8 mouse cellular contexts compared by ENCODE assay signal in the genomic region with DNA sequence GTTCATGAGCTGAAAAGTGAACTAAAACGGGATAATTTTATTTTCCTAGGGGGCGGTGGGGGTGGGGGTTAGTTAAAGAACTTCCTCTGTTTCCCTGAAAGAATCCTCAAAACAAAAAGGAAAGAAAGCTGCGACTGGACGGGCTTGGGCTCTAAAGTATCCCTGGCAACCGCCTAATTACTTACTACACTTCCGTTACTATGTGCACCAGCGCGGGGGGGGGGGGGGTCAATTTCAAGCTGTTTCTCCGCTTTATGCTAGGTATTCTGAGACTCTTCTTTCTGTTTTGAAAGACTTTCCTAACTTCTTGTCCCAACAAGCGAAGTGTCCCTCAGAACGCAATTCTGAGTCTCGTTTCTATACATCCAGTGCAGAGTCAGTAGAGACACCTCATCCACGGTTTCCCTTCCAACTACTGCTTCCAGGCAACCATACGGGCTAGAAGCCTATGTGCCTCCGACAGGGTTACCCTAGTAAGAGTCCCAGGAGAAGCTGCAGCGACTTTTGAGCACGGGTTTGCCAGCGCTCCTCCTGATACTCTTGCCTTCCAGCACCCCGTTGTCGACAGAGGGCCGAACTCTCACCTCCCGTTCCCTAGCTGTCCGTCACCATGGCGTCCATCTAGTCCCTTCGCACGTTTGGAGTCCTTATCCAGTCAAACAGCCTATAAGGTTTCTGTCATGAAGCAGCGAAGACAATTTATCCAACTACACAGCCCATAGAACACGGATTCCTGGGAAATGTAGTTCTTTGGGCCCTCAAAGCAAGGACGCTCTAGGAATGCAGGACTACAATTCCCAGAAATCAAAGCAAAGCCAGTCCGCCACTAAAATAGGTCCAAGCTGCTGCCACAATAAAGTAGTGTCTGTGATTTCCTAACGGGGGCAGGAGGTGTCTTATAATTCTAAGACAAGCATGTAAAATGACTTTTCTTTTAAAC. TPM values are rescaled to one million over a fixed set of nuclear protein-coding genes. Genes with fewer than 3 reads are reported as not detected.
DNase-seq lines count a peak whose midpoint lies in the region; ATAC-seq and TF ChIP-seq lines count a peak whose summit lies in the region.

No protein-coding gene starts in this region.

- no peaks in the 10 kb centered on the region for H3K36me3 ChIP-seq in erythroblast, embryonic 14.5 days (ENCODE audit: control insufficient read depth)
- no peaks in the 10 kb centered on the region for H3K36me3 ChIP-seq in heart, embryonic 11.5 days (ENCODE audit: control insufficient read depth, insufficient read depth, low read length)
- no peaks in the 10 kb centered on the region for H3K36me3 ChIP-seq in kidney, embryonic 16.5 days (ENCODE audit: insufficient read depth, low read length)
- H3K36me3 ChIP-seq in liver, adult 2 months (ENCODE audit: control insufficient read depth, insufficient read depth, low read length): no peaks in the 10 kb centered on the region
- no peaks in the 10 kb centered on the region for H3K36me3 ChIP-seq in myocyte (ENCODE audit: control insufficient read depth, insufficient read depth)
- no peaks in the 10 kb centered on the region for H3K36me3 ChIP-seq in stomach, embryonic 14.5 days (ENCODE audit: control insufficient read depth, insufficient read depth, low read length)

- H3K4me2 ChIP-seq in heart, embryonic 11.5 days: peak overlapping the region; percentile 67
- peak overlapping the region; percentile 69 for H3K4me2 ChIP-seq in kidney, embryonic 16.5 days (replicated peaks; ENCODE audit: low read depth, low read length)
- H3K4me2 ChIP-seq in myocyte (ENCODE audit: low read depth): peak overlapping the region; percentile 64
- peak overlapping the region; percentile 57 for H3K4me2 ChIP-seq in stomach, embryonic 14.5 days (replicated peaks; ENCODE audit: low read depth, low read length)

- TF ChIP-seq CTCF in liver, adult 2 months (IDR thresholded peaks at IDR 0.05; ENCODE audit: low read depth, low read length): no peak

- peak overlapping the region; percentile 18 for H3ac ChIP-seq in myocyte (ENCODE audit: control insufficient read depth, insufficient read length)

- H3K27me3 ChIP-seq in erythroblast, embryonic 14.5 days (ENCODE audit: control insufficient read depth): no peaks in the 10 kb centered on the region
- H3K27me3 ChIP-seq in heart, embryonic 11.5 days (ENCODE audit: control insufficient read depth, insufficient read depth, low read length): no peaks in the 10 kb centered on the region
- H3K27me3 ChIP-seq in kidney, embryonic 16.5 days (ENCODE audit: insufficient read depth, low read length): no peaks in the 10 kb centered on the region
- 0 out of 2 replicates have a peak, but pooled peaks cover 2% of the 10 kb centered on the region for H3K27me3 ChIP-seq in liver, adult 2 months (ENCODE audit: control insufficient read depth, insufficient read depth, low read length)
- H3K27me3 ChIP-seq in myocyte (ENCODE audit: control insufficient read depth, insufficient read depth, insufficient read length): no peaks in the 10 kb centered on the region
- H3K27me3 ChIP-seq in stomach, embryonic 14.5 days (ENCODE audit: control insufficient read depth, insufficient read depth, low read length): no peaks in the 10 kb centered on the region

- no peaks in the 10 kb centered on the region for H3K79me2 ChIP-seq in liver, adult 2 months (ENCODE audit: control insufficient read depth, insufficient read depth, low read length)
- no peaks in the 10 kb centered on the region for H3K79me2 ChIP-seq in myocyte (ENCODE audit: control insufficient read depth, insufficient read depth)

- peak overlapping the region; percentile 75 for H3K4me3 ChIP-seq in erythroblast, embryonic 14.5 days (replicated peaks)
- peak overlapping the region; percentile 74 for H3K4me3 ChIP-seq in heart, embryonic 11.5 days (ENCODE audit: low read depth, low read length)
- H3K4me3 ChIP-seq in kidney, embryonic 16.5 days (ENCODE audit: low read length): peak overlapping the region; percentile 89
- H3K4me3 ChIP-seq in liver, adult 2 months (ENCODE audit: insufficient read depth, low read depth, low read length): peak overlapping the region; percentile 88
- peak overlapping the region; percentile 39 for H3K4me3 ChIP-seq in myocyte
- peak overlapping the region; percentile 62 for H3K4me3 ChIP-seq in stomach, embryonic 14.5 days (ENCODE audit: low read depth, low read length)

- H3K4me1 ChIP-seq in erythroblast, embryonic 14.5 days (ENCODE audit: control insufficient read depth): peaks cover 9% of the 10 kb centered on the region
- H3K4me1 ChIP-seq in heart, embryonic 11.5 days (ENCODE audit: control insufficient read depth, insufficient read depth, low read length): no peaks in the 10 kb centered on the region
- no peaks in the 10 kb centered on the region for H3K4me1 ChIP-seq in kidney, embryonic 16.5 days (ENCODE audit: insufficient read depth, low read length)
- H3K4me1 ChIP-seq in liver, adult 2 months (ENCODE audit: control insufficient read depth, insufficient read depth, low read length): no peaks in the 10 kb centered on the region
- H3K4me1 ChIP-seq in stomach, embryonic 14.5 days (ENCODE audit: control insufficient read depth, insufficient read depth, low read length): no peaks in the 10 kb centered on the region; the same call in 1 of the 2 replicates

- peak overlapping the region; percentile 58; the same call in 1 of the 2 replicates for H3K27ac ChIP-seq in heart, embryonic 11.5 days (ENCODE audit: low read depth, low read length)
- peak overlapping the region; percentile 94 for H3K27ac ChIP-seq in kidney, embryonic 16.5 days (ENCODE audit: low read length)
- H3K27ac ChIP-seq in liver, adult 2 months (replicated peaks; ENCODE audit: insufficient read depth, low read depth, low read length): peak overlapping the region; percentile 35
- H3K27ac ChIP-seq in stomach, embryonic 14.5 days (ENCODE audit: low read length): peak overlapping the region; percentile 82

- 3% methylated on average over 31 of the region's 31 CpGs for WGBS in heart, embryonic 11.5 days (ENCODE audit: insufficient replicate concordance)
- WGBS in kidney, embryonic 16.5 days: under 1% methylated on average over 29 of the region's 31 CpGs
- WGBS in liver, adult 2 months: 2% methylated on average over 31 of the region's 31 CpGs
- WGBS in stomach, embryonic 14.5 days: 1% methylated on average over 31 of the region's 31 CpGs

- no peaks in the 10 kb centered on the region for H3K9me3 ChIP-seq in erythroblast, embryonic 14.5 days (ENCODE audit: control insufficient read depth, low read length)
- H3K9me3 ChIP-seq in heart, embryonic 11.5 days (replicated peaks; ENCODE audit: control insufficient read depth, low read length): no peaks in the 10 kb centered on the region
- H3K9me3 ChIP-seq in kidney, embryonic 16.5 days (ENCODE audit: low read length): no peaks in the 10 kb centered on the region
- H3K9me3 ChIP-seq in stomach, embryonic 14.5 days (ENCODE audit: control insufficient read depth, low read depth, low read length): no peaks in the 10 kb centered on the region

- H3K9ac ChIP-seq in heart, embryonic 11.5 days (ENCODE audit: low read depth, low read length): peak overlapping the region; percentile 81
- peak overlapping the region; percentile 83 for H3K9ac ChIP-seq in kidney, embryonic 16.5 days (replicated peaks; ENCODE audit: low read length)
- peak overlapping the region; percentile 80 for H3K9ac ChIP-seq in liver, adult 2 months (ENCODE audit: low read depth, low read length)
- peak overlapping the region; percentile 63 for H3K9ac ChIP-seq in stomach, embryonic 14.5 days (replicated peaks; ENCODE audit: low read depth, low read length)

- TF ChIP-seq POLR2A in liver, adult 2 months (IDR thresholded peaks at IDR 0.05; ENCODE audit: extremely low read depth, insufficient read depth, low read length): no peak
- peak; percentile 76 for TF ChIP-seq POLR2A in myocyte (IDR thresholded peaks at IDR 0.05; ENCODE audit: insufficient read length, low read depth)

- peak; percentile 99 for DNase-seq in brain, adult 2 months (ENCODE audit: low read depth, low spot score)
- DNase-seq in liver, adult 2 months (ENCODE audit: extremely low read depth, low read depth, low spot score): peak; percentile 95

- ATAC-seq in CD4-positive, CD25-positive, alpha-beta regulatory T cell, adult 4 months: peak; percentile 89
- ATAC-seq in heart, embryonic 11.5 days (replicated peaks; ENCODE audit: insufficient number of reproducible peaks, low FRiP score, low TSS enrichment): peak; percentile 93
- peak; percentile 99 for ATAC-seq in kidney, embryonic 16.5 days (ENCODE audit: low FRiP score, low TSS enrichment)
- peak; percentile 99 for ATAC-seq in stomach, embryonic 14.5 days (ENCODE audit: insufficient number of reproducible peaks, insufficient read depth, low FRiP score, low read depth)

RNA-seq across cellular contexts. Expression of a gene that starts 4.0 kb away (rescaled TPM):
- under 1 TPM in 1 of 2 experiments, not detected in 1; 0.27 TPM for polyA plus RNA-seq in CD4-positive, CD25-positive, alpha-beta regulatory T cell, adult 4 months (2017; shearing (Covaris generic))
- polyA plus RNA-seq in erythroblast, embryonic 14.5 days (2012): 0.01 TPM in 1 of 2 replicates, not detected in the other
- polyA plus RNA-seq in heart, embryonic 11.5 days (2014; fragmentation: Nextera tagmentation; extraction: Ambion mirVana): not detected in 2 replicates
- not detected in 2 replicates for polyA plus RNA-seq in kidney, embryonic 16.5 days (2015; fragmentation: Nextera tagmentation; extraction: Ambion mirVana)
- not detected in 2 replicates for total RNA-seq in liver, adult 2 months (2014; rRNA removed)
- not detected in 2 replicates for polyA plus RNA-seq in liver, adult 2 months (2012; rRNA removed)
- not detected for polyA plus RNA-seq in myocyte (2012; fragmentation: generic; extraction: Trizol)
- polyA plus RNA-seq in stomach, embryonic 14.5 days (2014; fragmentation: Nextera tagmentation; extraction: Ambion mirVana): not detected in 2 replicates

RNA-seq across cellular contexts. Expression of a gene that starts 20.7 kb away (rescaled TPM):
- not detected for polyA plus RNA-seq in CD4-positive, CD25-positive, alpha-beta regulatory T cell, adult 4 months (2017; shearing (Covaris generic))
- not detected in 2 replicates for polyA plus RNA-seq in erythroblast, embryonic 14.5 days (2012)
- polyA plus RNA-seq in heart, embryonic 11.5 days (2014; fragmentation: Nextera tagmentation; extraction: Ambion mirVana): 0.14 TPM in 1 of 2 replicates, not detected in the other
- 0.02 and 0.04 TPM in 2 replicates for polyA plus RNA-seq in kidney, embryonic 16.5 days (2015; fragmentation: Nextera tagmentation; extraction: Ambion mirVana)
- not detected in 2 replicates for total RNA-seq in liver, adult 2 months (2014; rRNA removed)
- polyA plus RNA-seq in liver, adult 2 months (2012; rRNA removed): not detected in 2 replicates
- not detected for polyA plus RNA-seq in myocyte (2012; fragmentation: generic; extraction: Trizol)
- polyA plus RNA-seq in stomach, embryonic 14.5 days (2014; fragmentation: Nextera tagmentation; extraction: Ambion mirVana): 0.06 TPM in 1 of 2 replicates, not detected in the other

RNA-seq across cellular contexts. Expression of a gene that starts 20.8 kb away (rescaled TPM):
- polyA plus RNA-seq in CD4-positive, CD25-positive, alpha-beta regulatory T cell, adult 4 months (2017; shearing (Covaris generic)): 1 to 10 TPM in 1 of 2 experiments, under 1 TPM in 1; 0.82 to 3.5 TPM
- 0.05 and 0.13 TPM in 2 replicates for polyA plus RNA-seq in erythroblast, embryonic 14.5 days (2012)
- polyA plus RNA-seq in heart, embryonic 11.5 days (2014; fragmentation: Nextera tagmentation; extraction: Ambion mirVana): 44.9 and 47.2 TPM in 2 replicates
- polyA plus RNA-seq in kidney, embryonic 16.5 days (2015; fragmentation: Nextera tagmentation; extraction: Ambion mirVana): 55.3 and 57.9 TPM in 2 replicates
- 17.1 and 26.6 TPM in 2 replicates for total RNA-seq in liver, adult 2 months (2014; rRNA removed)
- polyA plus RNA-seq in liver, adult 2 months (2012; rRNA removed): 1.6 and 2.5 TPM in 2 replicates
- 18.1 TPM for polyA plus RNA-seq in myocyte (2012; fragmentation: generic; extraction: Trizol)
- polyA plus RNA-seq in stomach, embryonic 14.5 days (2014; fragmentation: Nextera tagmentation; extraction: Ambion mirVana): 56.7 and 63.4 TPM in 2 replicates

RNA-seq across cellular contexts. Expression of a gene that starts 49.7 kb away (rescaled TPM):
- polyA plus RNA-seq in CD4-positive, CD25-positive, alpha-beta regulatory T cell, adult 4 months (2017; shearing (Covaris generic)): 10 to 100 TPM; 13.2 to 15.5 TPM
- polyA plus RNA-seq in erythroblast, embryonic 14.5 days (2012): 0.03 and 0.05 TPM in 2 replicates
- 8.3 and 10.2 TPM in 2 replicates for polyA plus RNA-seq in heart, embryonic 11.5 days (2014; fragmentation: Nextera tagmentation; extraction: Ambion mirVana)
- polyA plus RNA-seq in kidney, embryonic 16.5 days (2015; fragmentation: Nextera tagmentation; extraction: Ambion mirVana): 10.4 and 11.9 TPM in 2 replicates
- total RNA-seq in liver, adult 2 months (2014; rRNA removed): 7.7 and 9.5 TPM in 2 replicates
- 5.4 and 6.0 TPM in 2 replicates for polyA plus RNA-seq in liver, adult 2 months (2012; rRNA removed)
- polyA plus RNA-seq in myocyte (2012; fragmentation: generic; extraction: Trizol): 5.4 TPM
- polyA plus RNA-seq in stomach, embryonic 14.5 days (2014; fragmentation: Nextera tagmentation; extraction: Ambion mirVana): 14.0 and 14.2 TPM in 2 replicates

Comparison
In these comparisons a context has a peak if more than half of its experiments do, and no peak if none do; other contexts are left out.
1. Peak in every context shown above with its lines: DNase-seq, ATAC-seq, H3K4me3 ChIP-seq and H3K27ac ChIP-seq.
2. H3K4me3 ChIP-seq: peak in every context shown above with its lines; median percentile 89 in kidney, embryonic 16.5 days; 88 in liver, adult 2 months; 75 in erythroblast, embryonic 14.5 days; 74 in heart, embryonic 11.5 days; 62 in stomach, embryonic 14.5 days; 39 in myocyte.
3. H3K27ac ChIP-seq: peak in every context shown above with its lines; median percentile 94 in kidney, embryonic 16.5 days; 82 in stomach, embryonic 14.5 days; 58 in heart, embryonic 11.5 days; 35 in liver, adult 2 months.